Mouse (Mus musculus) ES-E14 (cell line): ENCODE data around the gene Thra. TPM values are rescaled to one million over a fixed set of nuclear protein-coding genes. Genes with fewer than 3 reads are reported as not detected.
A peak's percentile ranks its signal among the peaks of the same experiment; 100 is the strongest.

Experiments
- DNase-seq: peaks from one replicate; pipeline ENCODE4 v3.0.0-alpha.2; 2013; ENCODE audit warnings: low read depth, low spot score
- H3K27ac ChIP-seq: 2 replicates; pipeline ENCODE4 v1.5.1; 2012; ENCODE audit warnings: low read depth, mild to moderate bottlenecking, low read length, moderate library complexity, mixed read lengths; ENCODE audit not compliant: poor library complexity, insufficient read depth, severe bottlenecking
- H3K36me3 ChIP-seq: 2 replicates; pipeline ENCODE4 v1.6.1; 2012; ENCODE audit warnings: mild to moderate bottlenecking, low read length, moderate library complexity, mixed read lengths; ENCODE audit not compliant: control insufficient read depth, poor library complexity, insufficient read depth, severe bottlenecking
- H3K4me1 ChIP-seq, 2 experiments: fragments of 150-350 bp in 1 of 2; sonication (generic) in 1 of 2; 2 replicates each; pipeline ENCODE4 v1.6.1; 2012; ENCODE audit warnings: low read length in 2 of 2, mild to moderate bottlenecking in 1 of 2, mixed read lengths in 1 of 2; ENCODE audit not compliant: control insufficient read depth in 2 of 2, insufficient read depth in 2 of 2, poor library complexity in 1 of 2
- H3K4me3 ChIP-seq, 2 experiments: fragments of 150-350 bp in 1 of 2; sonication (generic) in 1 of 2; 2 replicates each; pipeline ENCODE4 v1.5.1; 2012; ENCODE audit warnings: low read length in 2 of 2, low read depth in 1 of 2, mild to moderate bottlenecking in 1 of 2, mixed read lengths in 1 of 2; ENCODE audit not compliant: insufficient read depth in 1 of 2, poor library complexity in 1 of 2, severe bottlenecking in 1 of 2
- H3K9ac ChIP-seq: 2 replicates; pipeline ENCODE4 v1.6.1; 2012; ENCODE audit warnings: low read depth, mild to moderate bottlenecking, low read length, mixed read lengths; ENCODE audit not compliant: poor library complexity, insufficient read depth, severe bottlenecking
- H3K9me3 ChIP-seq: fragments of 150-350 bp; sonication (generic); 2 replicates; pipeline ENCODE4 v1.6.1; 2012; ENCODE audit warnings: low read depth, mild to moderate bottlenecking, low read length; ENCODE audit not compliant: control insufficient read depth, insufficient read depth
- CHD2 ChIP-seq: IDR thresholded peaks from 2 replicates; pipeline ENCODE4 v1.6.1; 2014; ENCODE audit warnings: mild to moderate bottlenecking, low read depth, low read length, inconsistent platforms
- HCFC1 ChIP-seq: IDR thresholded peaks from 2 replicates; pipeline ENCODE4 v1.6.1; 2012; ENCODE audit warnings: low read length, inconsistent platforms, borderline replicate concordance; ENCODE audit not compliant: insufficient read depth
- MAFK ChIP-seq: IDR thresholded peaks from 2 replicates; pipeline ENCODE4 v1.6.1; 2014; ENCODE audit warnings: mild to moderate bottlenecking, low read depth, low read length, inconsistent platforms; ENCODE audit not compliant: insufficient read depth
- ZC3H11A ChIP-seq: IDR thresholded peaks from 2 replicates; pipeline ENCODE4 v1.6.1; 2012; ENCODE audit warnings: low read depth, mild to moderate bottlenecking, inconsistent platforms, low read length, borderline replicate concordance
- ZNF384 ChIP-seq: IDR thresholded peaks from 2 replicates; pipeline ENCODE4 v1.6.1; 2012; ENCODE audit warnings: low read depth, low read length, inconsistent platforms
- in situ Hi-C, 2 experiments: fragments of 600-800 bp; cut with MboI; formaldehyde crosslinking; loops; one replicate each; pipeline ENCODE4 v1.15.1; 2025; ENCODE audit warnings: low sequenced_read_pairs in 2 of 2, inconsistent platforms in 1 of 2; ENCODE audit not compliant: unreplicated experiment in 2 of 2
- total RNA-seq: library from RNA; depleted of rRNA; stranded (reverse); fragments of 300-350 nt; gene quantifications from 2 replicates; pipeline ENCODE4 v1.2.3, GENCODE M21; 2012

Thra gene
- total RNA-seq, 1 experiment = 7.7 TPM

GRCm38 (mm10) chr11:98738428-98738911 lies 2.0 kb upstream of the Thra start:
- no peak overlapping the region for H3K27ac ChIP-seq
- no peak overlapping the region for H3K9ac ChIP-seq
- no peak for DNase-seq
- peaks cover 8 to 25% of the 10 kb centered on the region in 2 experiments; a peak in 3 of 4 replicates for H3K4me1 ChIP-seq
- H3K9me3 ChIP-seq = no peaks in the 10 kb centered on the region
- in situ Hi-C loops = loop anchor here in 1 of 2 experiments (10.0 kb wide), 1 partner anchor 46 kb away; no protein-coding TSS in a partner anchor
- TF ChIP-seq ZNF384 (no peak), CHD2 (no peak), MAFK (no peak)
- no peaks in the 10 kb centered on the region for H3K36me3 ChIP-seq
- no peak overlapping the region for H3K4me3 ChIP-seq

GRCm38 (mm10) chr11:98738925-98739324 lies 1.5 kb upstream of the Thra start:
- no peak for DNase-seq
- Histone ChIP-seq H3K9me3 (no peaks in the 10 kb centered on the region), H3K4me1 (peaks cover 9 to 29% of the 10 kb centered on the region in 2 experiments; a peak in 3 of 4 replicates), H3K27ac (no peak overlapping the region), H3K4me3 (no peak overlapping the region), H3K9ac (no peak overlapping the region), H3K36me3 (no peaks in the 10 kb centered on the region)
- in situ Hi-C loops = loop anchor here in 1 of 2 experiments (10.0 kb wide), 1 partner anchor 46 kb away; no protein-coding TSS in a partner anchor
- TF ChIP-seq ZNF384 (no peak), CHD2 (no peak), HCFC1 (no peak), MAFK (no peak), ZC3H11A (no peak)

- in situ Hi-C loops = no loop called here
- TF ChIP-seq MAFK = peak; percentile 56
- TF ChIP-seq ZC3H11A = no peak
- H3K9ac ChIP-seq = peak overlapping the region; percentile 35; the same call in 1 of the 2 replicates
- no peaks in the 10 kb centered on the region for H3K9me3 ChIP-seq
- DNase-seq = no peak
- no peak overlapping the region for H3K27ac ChIP-seq
- H3K4me3 ChIP-seq = peak overlapping the region; percentile 20 to 97; a peak in 3 of 4 replicates
- peaks cover 10 to 37% of the 10 kb centered on the region in 2 experiments; a peak in 3 of 4 replicates for H3K4me1 ChIP-seq
- H3K36me3 ChIP-seq = no peaks in the 10 kb centered on the region
Observed at GRCm38 (mm10) chr11:98740026-98740392, 429 bp upstream of the Thra start.

GRCm38 (mm10) chr11:98741051-98741620 lies 698 bp downstream of the Thra start:
- TF ChIP-seq HCFC1 (no peak), ZNF384 (no peak), CHD2 (no peak), MAFK (no peak), ZC3H11A (no peak)
- in situ Hi-C loops = no loop called here
- no peaks in the 10 kb centered on the region for H3K9me3 ChIP-seq
- H3K36me3 ChIP-seq = no peaks in the 10 kb centered on the region
- DNase-seq = no peak
- H3K9ac ChIP-seq = no peak overlapping the region
- peak overlapping the region; percentile 85 to 97 for H3K4me3 ChIP-seq
- H3K4me1 ChIP-seq = peaks cover 18 to 44% of the 10 kb centered on the region in 2 experiments
- H3K27ac ChIP-seq = no peak overlapping the region; the same call in 1 of the 2 replicates
